Mouse (Mus musculus): ENCODE data around the gene Usp49. TPM values are rescaled to one million over a fixed set of nuclear protein-coding genes. Genes with fewer than 3 reads are reported as not detected.

The Usp49 gene
- total and polyA plus RNA-seq, 2 experiments: 2.1 to 2.2 TPM

DNA sequence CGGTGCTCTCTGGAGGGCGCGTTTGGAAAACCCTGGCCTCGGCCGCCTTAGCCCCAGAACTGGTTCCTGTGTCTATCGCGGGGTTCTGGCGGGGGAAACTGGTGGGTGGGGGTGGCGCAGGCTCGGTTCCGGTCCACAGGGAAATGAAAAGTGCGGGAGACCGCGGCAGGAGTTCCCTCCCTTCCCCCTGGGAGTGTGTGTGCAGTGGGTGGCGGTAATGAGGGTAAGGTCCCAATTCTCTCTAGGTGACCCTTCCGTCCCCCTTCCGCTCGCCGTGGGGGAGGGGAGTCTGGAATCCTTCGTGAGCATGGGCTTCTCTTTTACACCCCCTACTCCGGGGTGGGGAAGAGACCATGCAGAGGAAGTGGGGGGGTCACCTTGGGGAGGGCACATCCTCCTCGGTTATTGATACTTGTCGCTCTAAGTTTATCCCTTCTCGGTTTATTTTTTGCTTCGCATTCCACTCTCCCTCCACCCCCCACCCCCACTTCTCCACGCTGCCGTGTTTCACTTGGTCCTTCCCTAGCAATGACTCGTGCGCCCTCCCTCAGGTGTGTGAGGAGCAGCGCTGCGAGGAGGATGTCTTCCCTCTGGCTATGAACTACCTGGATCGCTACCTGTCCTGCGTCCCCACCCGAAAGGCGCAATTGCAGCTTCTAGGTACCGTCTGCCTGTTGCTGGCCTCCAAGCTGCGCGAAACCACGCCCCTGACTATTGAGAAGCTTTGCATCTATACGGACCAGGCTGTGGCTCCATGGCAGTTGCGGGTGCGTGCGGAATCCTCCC, 36.1 kb upstream of the Usp49 start:
- H3K4me3 ChIP-seq (ENCODE audit: insufficient read depth, low read depth, low read length): peak overlapping the region; percentile 95
- WGBS: 3% methylated on average over 43 of the region's 43 CpGs
- no peaks in the 10 kb centered on the region for H3K36me3 ChIP-seq (ENCODE audit: control insufficient read depth, insufficient read depth, low read length)
- H3K27ac ChIP-seq (replicated peaks; ENCODE audit: insufficient read depth, low read depth, low read length): peak overlapping the region; percentile 72
- H3K9ac ChIP-seq (ENCODE audit: low read depth, low read length): peak overlapping the region; percentile 92
- peak; percentile 13 for DNase-seq (ENCODE audit: extremely low read depth, low read depth, low spot score)
- H3K27me3 ChIP-seq (ENCODE audit: control insufficient read depth, insufficient read depth, low read length): no peaks in the 10 kb centered on the region
- TF ChIP-seq CTCF (IDR thresholded peaks at IDR 0.05; ENCODE audit: low read depth, low read length): no peak
- TF ChIP-seq POLR2A (IDR thresholded peaks at IDR 0.05; ENCODE audit: extremely low read depth, insufficient read depth, low read length): no peak
- H3K79me2 ChIP-seq (ENCODE audit: control insufficient read depth, insufficient read depth, low read length): peaks cover 5% of the 10 kb centered on the region; the same call in 1 of the 2 replicates
- peaks cover 8% of the 10 kb centered on the region for H3K4me1 ChIP-seq (ENCODE audit: control insufficient read depth, insufficient read depth, low read length)

- H3K4me1 ChIP-seq (ENCODE audit: control insufficient read depth, insufficient read depth, low read length): peaks cover 8% of the 10 kb centered on the region
- WGBS: 33% methylated on average over 9 of the region's 9 CpGs
- no peak for DNase-seq (ENCODE audit: extremely low read depth, low read depth, low spot score)
Measured at GRCm38 (mm10) chr17:47594969-47595247, 35.6 kb upstream of the Usp49 start.

DNA sequence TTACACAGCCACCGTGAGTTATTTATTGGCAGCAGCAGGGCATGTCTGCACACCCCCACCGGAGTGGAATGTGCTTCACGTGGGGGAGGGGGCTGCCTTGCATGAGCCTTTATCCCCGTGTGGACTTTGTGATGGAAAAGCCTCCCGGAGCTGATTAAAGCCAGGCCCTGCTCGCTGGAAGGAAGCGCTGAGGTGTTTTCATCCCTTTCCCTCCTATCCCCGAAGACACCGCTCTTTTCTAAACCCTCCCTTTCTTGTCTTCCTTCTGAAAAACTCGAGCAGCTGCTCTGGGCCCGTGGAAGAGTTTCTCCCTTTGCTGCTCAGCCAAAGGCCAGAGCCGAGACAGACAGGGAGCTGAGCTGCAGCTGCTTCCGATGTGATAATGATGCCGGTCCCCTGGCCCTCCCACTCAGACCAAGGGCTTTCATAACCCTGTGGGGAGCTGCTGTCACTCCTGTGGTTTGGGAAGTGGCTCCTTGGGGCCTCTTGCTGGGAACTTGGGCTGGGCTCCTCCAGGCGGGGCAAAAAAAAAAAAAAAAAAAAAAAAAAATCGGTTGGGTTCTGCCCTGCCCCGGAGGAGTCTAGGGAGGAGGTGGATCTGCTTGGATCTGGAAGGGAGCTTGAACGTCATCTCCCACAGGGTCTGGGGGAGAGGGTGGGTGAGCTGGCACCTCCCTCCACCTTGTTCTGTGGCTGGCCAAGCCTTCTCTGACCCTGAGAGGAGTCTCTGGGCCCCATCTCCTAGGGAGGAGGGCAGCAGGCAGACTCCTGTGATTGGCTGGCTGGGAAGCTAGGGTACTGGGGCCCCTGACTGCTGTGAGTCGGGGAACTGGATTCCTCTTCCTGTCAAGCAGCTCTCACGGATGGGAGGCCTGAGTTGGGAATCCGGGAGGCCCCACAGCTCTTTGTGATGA, 35.0 kb upstream of the Usp49 start:
- WGBS: 48% methylated on average over 20 of the region's 21 CpGs
- Histone ChIP-seq H3K4me3 (ENCODE audit: insufficient read depth, low read depth, low read length) (peak overlapping the region; percentile 14; the same call in 1 of the 2 replicates), H3K4me1 (ENCODE audit: control insufficient read depth, insufficient read depth, low read length) (peaks cover 8% of the 10 kb centered on the region), H3K27ac (replicated peaks; ENCODE audit: insufficient read depth, low read depth, low read length) (peak overlapping the region; percentile 40), H3K9ac (ENCODE audit: low read depth, low read length) (peak overlapping the region; percentile 30), H3K79me2 (ENCODE audit: control insufficient read depth, insufficient read depth, low read length) (peaks cover 5% of the 10 kb centered on the region; the same call in 1 of the 2 replicates), H3K27me3 (ENCODE audit: control insufficient read depth, insufficient read depth, low read length) (no peaks in the 10 kb centered on the region), H3K36me3 (ENCODE audit: control insufficient read depth, insufficient read depth, low read length) (no peaks in the 10 kb centered on the region)
- no peak for DNase-seq (ENCODE audit: extremely low read depth, low read depth, low spot score)
- no peak for TF ChIP-seq CTCF (IDR thresholded peaks at IDR 0.05; ENCODE audit: low read depth, low read length)
- TF ChIP-seq POLR2A (IDR thresholded peaks at IDR 0.05; ENCODE audit: extremely low read depth, insufficient read depth, low read length): no peak

More at GRCm38 (mm10) chr17:47594969-47595247, 35.6 kb upstream of the Usp49 start:
- H3K4me3 ChIP-seq (ENCODE audit: insufficient read depth, low read depth, low read length): peak overlapping the region; percentile 14; the same call in 1 of the 2 replicates
- peaks cover 5% of the 10 kb centered on the region; the same call in 1 of the 2 replicates for H3K79me2 ChIP-seq (ENCODE audit: control insufficient read depth, insufficient read depth, low read length)
- no peak for TF ChIP-seq POLR2A (IDR thresholded peaks at IDR 0.05; ENCODE audit: extremely low read depth, insufficient read depth, low read length)
- H3K27me3 ChIP-seq (ENCODE audit: control insufficient read depth, insufficient read depth, low read length): no peaks in the 10 kb centered on the region
- peak overlapping the region; percentile 40 for H3K27ac ChIP-seq (replicated peaks; ENCODE audit: insufficient read depth, low read depth, low read length)
- peak overlapping the region; percentile 30; the same call in 1 of the 2 replicates for H3K9ac ChIP-seq (ENCODE audit: low read depth, low read length)
- no peaks in the 10 kb centered on the region for H3K36me3 ChIP-seq (ENCODE audit: control insufficient read depth, insufficient read depth, low read length)

DNA sequence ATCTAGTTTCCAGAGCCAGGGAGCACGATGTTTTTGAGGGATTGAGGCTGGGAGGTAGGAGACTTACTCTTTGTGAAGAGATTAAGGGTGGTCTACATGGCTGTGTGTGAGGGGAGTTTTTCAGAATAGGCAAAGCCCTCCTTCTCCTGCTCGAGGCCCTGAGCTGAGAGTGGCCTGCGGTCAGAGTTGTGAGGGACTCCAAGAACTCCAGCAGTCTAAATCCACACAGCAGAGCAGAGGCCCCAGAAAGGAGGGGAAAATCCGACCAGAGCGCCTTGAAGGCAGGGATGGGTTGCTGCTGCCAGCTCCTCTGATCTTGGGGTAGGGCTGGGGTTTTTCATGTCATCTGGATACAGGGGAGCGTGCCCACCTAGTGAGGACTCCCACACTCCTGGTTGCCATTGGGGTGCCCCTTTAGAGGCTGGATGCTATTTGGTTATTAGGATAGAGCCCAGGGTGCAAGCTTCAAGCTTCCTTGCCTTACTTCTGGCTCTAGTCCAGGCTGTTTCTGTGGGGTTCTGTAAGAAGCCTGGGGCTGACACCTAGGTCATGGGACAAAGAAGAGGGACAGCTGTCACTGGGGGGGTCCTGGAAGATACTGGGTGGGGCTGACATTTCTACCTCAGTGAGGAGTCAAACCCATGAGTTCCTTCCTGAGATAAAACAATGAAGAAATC, 34.2 kb upstream of the Usp49 start:
- H3K36me3 ChIP-seq (ENCODE audit: control insufficient read depth, insufficient read depth, low read length): peaks cover under 1% of the 10 kb centered on the region; the same call in 1 of the 2 replicates
- H3K27me3 ChIP-seq (ENCODE audit: control insufficient read depth, insufficient read depth, low read length): no peaks in the 10 kb centered on the region
- WGBS: 78% methylated on average over 6 of the region's 6 CpGs
- peaks cover 5% of the 10 kb centered on the region; the same call in 1 of the 2 replicates for H3K79me2 ChIP-seq (ENCODE audit: control insufficient read depth, insufficient read depth, low read length)
- TF ChIP-seq CTCF (IDR thresholded peaks at IDR 0.05; ENCODE audit: low read depth, low read length) (no peak), POLR2A (IDR thresholded peaks at IDR 0.05; ENCODE audit: extremely low read depth, insufficient read depth, low read length) (no peak)
- DNase-seq (ENCODE audit: extremely low read depth, low read depth, low spot score): no peak
- H3K27ac ChIP-seq (replicated peaks; ENCODE audit: insufficient read depth, low read depth, low read length): no peak overlapping the region
- no peak overlapping the region for H3K9ac ChIP-seq (ENCODE audit: low read depth, low read length)
- H3K4me1 ChIP-seq (ENCODE audit: control insufficient read depth, insufficient read depth, low read length): peaks cover 8% of the 10 kb centered on the region
- H3K4me3 ChIP-seq (ENCODE audit: insufficient read depth, low read depth, low read length): no peak overlapping the region

DNA sequence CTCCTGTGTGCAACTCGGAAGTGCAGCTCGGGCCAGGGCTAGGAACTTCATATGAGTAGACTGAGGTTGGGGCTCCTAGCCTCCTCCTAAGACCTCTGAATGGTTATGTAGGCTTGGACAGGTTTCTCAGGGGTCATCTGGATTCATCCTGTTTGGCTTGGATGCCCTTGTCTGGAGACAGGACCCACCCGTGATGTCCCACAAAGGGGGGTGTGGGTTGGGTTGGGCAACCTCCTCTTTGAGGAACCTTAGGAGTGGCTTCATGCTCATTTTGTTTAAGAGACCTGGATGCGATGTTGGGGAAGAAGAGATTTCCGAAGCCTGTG, 33.7 kb upstream of the Usp49 start:
- DNase-seq (ENCODE audit: extremely low read depth, low read depth, low spot score): no peak
- no peak overlapping the region for H3K4me3 ChIP-seq (ENCODE audit: insufficient read depth, low read depth, low read length)
- TF ChIP-seq CTCF (IDR thresholded peaks at IDR 0.05; ENCODE audit: low read depth, low read length): no peak
- TF ChIP-seq POLR2A (IDR thresholded peaks at IDR 0.05; ENCODE audit: extremely low read depth, insufficient read depth, low read length): no peak
- H3K27me3 ChIP-seq (ENCODE audit: control insufficient read depth, insufficient read depth, low read length): no peaks in the 10 kb centered on the region
- peaks cover 8% of the 10 kb centered on the region for H3K4me1 ChIP-seq (ENCODE audit: control insufficient read depth, insufficient read depth, low read length)
- WGBS: 75% methylated on average over 5 of the region's 5 CpGs
- H3K36me3 ChIP-seq (ENCODE audit: control insufficient read depth, insufficient read depth, low read length): peaks cover 2% of the 10 kb centered on the region; the same call in 1 of the 2 replicates
- H3K79me2 ChIP-seq (ENCODE audit: control insufficient read depth, insufficient read depth, low read length): peaks cover 5% of the 10 kb centered on the region; the same call in 1 of the 2 replicates
- H3K27ac ChIP-seq (replicated peaks; ENCODE audit: insufficient read depth, low read depth, low read length): no peak overlapping the region
- no peak overlapping the region for H3K9ac ChIP-seq (ENCODE audit: low read depth, low read length)
